Mouse (Mus musculus) MEL (cell line): ENCODE data around the gene Usp20.
A peak's percentile ranks its signal among the peaks of the same experiment; 100 is the strongest.

Experiments
- GATA1 ChIP-seq: IDR thresholded peaks from 2 replicates; pipeline ENCODE4 v1.6.1; 2011; ENCODE audit warnings: low read depth, low read length, improper control_type of control experiment
- POLR2AphosphoS2 ChIP-seq: IDR thresholded peaks from 2 replicates; pipeline ENCODE4 v1.6.1; 2011; ENCODE audit warnings: low read length, improper control_type of control experiment

DNA sequence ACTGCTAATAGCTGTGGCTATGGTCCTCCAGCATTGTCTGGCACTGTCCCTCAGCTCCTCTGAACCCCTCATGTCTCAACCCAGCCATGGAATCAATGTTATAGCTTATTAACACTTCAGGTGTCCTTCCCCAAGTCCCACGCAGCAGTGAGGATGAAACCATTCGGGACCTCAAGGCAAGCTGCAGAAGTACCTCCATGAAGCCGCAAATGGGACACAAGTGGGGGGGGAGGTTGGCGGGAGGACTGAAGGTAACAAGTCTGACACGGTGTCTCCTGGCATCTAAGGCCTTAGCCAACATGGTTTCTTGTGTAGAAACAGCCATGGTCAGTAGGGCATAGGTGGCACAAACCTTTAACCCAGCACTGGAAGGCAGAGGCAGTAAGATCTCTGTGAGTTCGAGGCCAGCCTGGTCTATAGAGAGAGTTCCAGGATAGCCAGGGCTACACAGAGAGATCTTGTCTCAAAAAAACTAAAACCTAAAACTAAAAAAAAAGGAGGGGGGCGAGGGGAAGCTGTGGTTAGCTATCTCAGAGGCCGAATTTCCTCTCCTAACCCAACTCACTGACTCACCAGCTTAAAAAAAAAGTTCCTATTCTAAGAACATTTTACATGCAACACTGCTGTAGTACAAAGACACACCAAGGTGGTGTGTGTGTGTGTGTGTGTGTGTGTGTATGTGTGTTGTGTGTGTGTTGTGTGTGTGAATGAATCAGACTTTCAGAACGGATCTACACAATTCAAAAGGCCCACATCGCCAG is 80.0 kb downstream of the Usp20 start:
- TF ChIP-seq POLR2AphosphoS2 = no peak
- TF ChIP-seq GATA1 = peak; percentile 93
